Mouse (Mus musculus): ENCODE measurements around the gene Senp1. TPM values are rescaled to one million over a fixed set of nuclear protein-coding genes. Genes with fewer than 3 reads are reported as not detected.

The Senp1 gene
- polyA plus RNA-seq, 1 experiment from 2014 or later: 27.2 TPM

DNA sequence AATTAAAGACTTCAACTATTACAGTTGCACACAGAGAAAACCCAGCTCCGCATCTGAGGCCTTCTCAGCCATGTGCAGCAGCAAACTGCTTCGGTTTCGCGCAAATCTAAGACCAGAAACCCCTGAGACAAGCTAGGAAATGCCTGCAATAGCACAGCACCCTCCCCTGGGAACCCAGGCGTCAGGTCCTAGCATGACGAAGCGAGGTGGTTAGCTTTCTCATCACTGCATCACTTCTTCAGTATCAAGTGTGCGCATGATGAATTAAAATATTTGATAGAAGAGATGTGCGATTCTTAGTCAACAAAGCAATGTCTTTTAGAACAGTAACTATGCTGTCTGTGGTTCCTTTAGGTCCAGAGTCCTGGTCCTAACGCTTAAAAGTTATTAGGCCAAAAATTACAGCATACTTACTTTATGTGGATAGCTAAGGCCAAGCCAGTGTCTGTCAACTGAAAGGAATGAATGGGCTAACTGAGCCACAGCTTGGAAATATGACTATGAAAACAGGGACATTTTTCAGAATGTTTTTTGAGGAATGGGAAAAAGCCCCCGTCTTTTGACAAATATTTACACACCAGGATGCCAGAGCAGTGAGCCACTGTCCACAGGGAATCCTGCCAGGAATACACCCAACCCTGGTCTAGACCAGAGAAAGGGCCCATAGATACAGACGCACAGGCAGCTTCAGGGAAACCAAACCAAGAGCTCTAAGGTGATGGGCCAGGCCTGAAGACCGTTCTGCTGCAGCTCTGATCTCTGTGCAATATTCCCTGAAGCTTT, 44.4 kb downstream of the Senp1 start:
- no peaks in the 10 kb centered on the region for H3K9me3 ChIP-seq (ENCODE audit: control insufficient read depth, low read length)
- WGBS: 94% methylated on average over 13 of the region's 13 CpGs
- H3K4me3 ChIP-seq (replicated peaks; ENCODE audit: low read depth, low read length): no peak overlapping the region
- ATAC-seq (ENCODE audit: low FRiP score, low TSS enrichment) (no peak), DNase-seq (no peak)
- H3K36me3 ChIP-seq (ENCODE audit: control insufficient read depth, insufficient read depth, low read length): peaks cover 61% of the 10 kb centered on the region
- no peaks in the 10 kb centered on the region for H3K27me3 ChIP-seq (ENCODE audit: control insufficient read depth, insufficient read depth, low read length)
- H3K27ac ChIP-seq (replicated peaks; ENCODE audit: low read depth, low read length): no peak overlapping the region
- H3K9ac ChIP-seq (replicated peaks; ENCODE audit: low read length): no peak overlapping the region
- no peaks in the 10 kb centered on the region for H3K4me1 ChIP-seq (ENCODE audit: control insufficient read depth, insufficient read depth, low read length)
- no peak overlapping the region for H3K4me2 ChIP-seq (ENCODE audit: low read length)

DNA sequence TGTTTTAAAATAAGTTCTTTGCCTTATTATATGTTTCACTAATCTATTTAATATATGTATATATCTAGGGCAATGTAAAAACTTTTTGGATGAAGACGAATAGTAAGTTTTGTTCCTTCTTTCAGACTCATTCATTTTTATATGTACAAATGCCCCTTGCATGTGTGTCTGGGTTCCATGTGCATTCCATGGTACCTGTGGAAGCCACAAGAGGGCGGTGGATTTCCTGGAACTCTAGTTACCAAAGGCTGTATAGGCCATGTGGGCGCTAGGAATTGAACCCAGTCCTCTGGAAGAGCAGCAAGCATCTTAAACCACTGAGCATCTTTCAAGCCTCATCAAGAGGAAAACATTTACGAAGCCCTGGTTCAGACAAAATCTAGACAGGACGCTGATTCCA, 49.2 kb downstream of the Senp1 start:
- no peak overlapping the region for H3K27ac ChIP-seq (replicated peaks; ENCODE audit: low read depth, low read length)
- H3K36me3 ChIP-seq (ENCODE audit: control insufficient read depth, insufficient read depth, low read length): peaks cover 83% of the 10 kb centered on the region
- no peaks in the 10 kb centered on the region for H3K9me3 ChIP-seq (ENCODE audit: control insufficient read depth, low read length)
- DNase-seq (no peak), ATAC-seq (ENCODE audit: low FRiP score, low TSS enrichment) (no peak)
- no peak overlapping the region for H3K9ac ChIP-seq (replicated peaks; ENCODE audit: low read length)
- no peaks in the 10 kb centered on the region for H3K27me3 ChIP-seq (ENCODE audit: control insufficient read depth, insufficient read depth, low read length)
- H3K4me3 ChIP-seq (replicated peaks; ENCODE audit: low read depth, low read length): no peak overlapping the region
- no peaks in the 10 kb centered on the region for H3K4me1 ChIP-seq (ENCODE audit: control insufficient read depth, insufficient read depth, low read length)
- WGBS: 94% methylated on average over 5 of the region's 5 CpGs
- H3K4me2 ChIP-seq (ENCODE audit: low read length): no peak overlapping the region

DNA sequence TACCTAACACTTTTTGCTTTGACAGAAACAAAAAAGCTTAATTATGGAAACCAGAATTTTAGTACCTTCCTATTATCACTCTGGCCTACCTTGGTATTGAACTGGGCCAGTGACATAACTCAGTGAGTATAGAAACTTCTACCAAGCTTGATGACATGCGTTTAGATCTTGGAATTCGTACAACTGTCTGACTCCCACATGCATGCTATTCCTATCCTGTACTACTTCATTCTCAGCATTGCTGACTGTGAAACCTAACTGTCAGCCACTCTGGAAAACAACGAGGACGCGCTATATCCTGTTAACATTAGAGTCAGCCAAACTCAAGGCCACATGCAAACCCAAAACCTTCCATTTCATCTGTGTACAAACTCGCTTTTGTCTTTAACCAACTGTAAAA, 49.6 kb downstream of the Senp1 start:
- Histone ChIP-seq H3K27me3 (ENCODE audit: control insufficient read depth, insufficient read depth, low read length) (no peaks in the 10 kb centered on the region), H3K4me3 (replicated peaks; ENCODE audit: low read depth, low read length) (no peak overlapping the region), H3K9me3 (ENCODE audit: control insufficient read depth, low read length) (no peaks in the 10 kb centered on the region), H3K27ac (replicated peaks; ENCODE audit: low read depth, low read length) (no peak overlapping the region), H3K9ac (replicated peaks; ENCODE audit: low read length) (no peak overlapping the region), H3K4me1 (ENCODE audit: control insufficient read depth, insufficient read depth, low read length) (no peaks in the 10 kb centered on the region), H3K4me2 (ENCODE audit: low read length) (no peak overlapping the region), H3K36me3 (ENCODE audit: control insufficient read depth, insufficient read depth, low read length) (peaks cover 84% of the 10 kb centered on the region)
- DNase-seq: no peak
- no peak for ATAC-seq (ENCODE audit: low FRiP score, low TSS enrichment)
- 96% methylated on average over 6 of the region's 6 CpGs for whole genome bisulfite sequencing

DNA sequence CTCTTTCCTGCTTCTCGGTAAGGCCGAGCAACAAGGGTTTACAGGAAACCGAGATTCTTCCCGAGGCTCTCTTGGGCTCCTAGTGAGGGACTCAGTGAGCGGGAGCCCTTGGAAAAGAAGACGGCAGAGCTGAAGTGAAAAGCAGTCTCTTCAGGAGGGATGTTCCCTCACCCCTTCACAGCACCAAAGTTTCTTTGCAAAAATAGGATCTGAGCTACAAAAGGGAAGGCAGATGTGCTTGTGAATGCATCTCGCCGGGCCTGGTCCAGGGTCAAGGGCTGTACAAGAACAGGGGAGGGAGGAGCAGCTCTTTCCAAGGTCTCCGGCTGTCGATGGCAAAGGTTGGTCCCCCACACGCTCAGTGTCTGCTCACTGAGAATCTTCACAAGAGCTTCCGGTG, 51.0 kb downstream of the Senp1 start:
- H3K9me3 ChIP-seq (ENCODE audit: control insufficient read depth, low read length): no peaks in the 10 kb centered on the region
- ATAC-seq (ENCODE audit: low FRiP score, low TSS enrichment): no peak
- H3K4me1 ChIP-seq (ENCODE audit: control insufficient read depth, insufficient read depth, low read length): no peaks in the 10 kb centered on the region
- H3K9ac ChIP-seq (replicated peaks; ENCODE audit: low read length): no peak overlapping the region
- H3K36me3 ChIP-seq (ENCODE audit: control insufficient read depth, insufficient read depth, low read length): peaks cover 87% of the 10 kb centered on the region
- no peak overlapping the region for H3K27ac ChIP-seq (replicated peaks; ENCODE audit: low read depth, low read length)
- no peak overlapping the region for H3K4me3 ChIP-seq (replicated peaks; ENCODE audit: low read depth, low read length)
- 92% methylated on average over 12 of the region's 12 CpGs for WGBS
- H3K4me2 ChIP-seq (ENCODE audit: low read length): no peak overlapping the region
- no peaks in the 10 kb centered on the region for H3K27me3 ChIP-seq (ENCODE audit: control insufficient read depth, insufficient read depth, low read length)
- no peak for DNase-seq

DNA sequence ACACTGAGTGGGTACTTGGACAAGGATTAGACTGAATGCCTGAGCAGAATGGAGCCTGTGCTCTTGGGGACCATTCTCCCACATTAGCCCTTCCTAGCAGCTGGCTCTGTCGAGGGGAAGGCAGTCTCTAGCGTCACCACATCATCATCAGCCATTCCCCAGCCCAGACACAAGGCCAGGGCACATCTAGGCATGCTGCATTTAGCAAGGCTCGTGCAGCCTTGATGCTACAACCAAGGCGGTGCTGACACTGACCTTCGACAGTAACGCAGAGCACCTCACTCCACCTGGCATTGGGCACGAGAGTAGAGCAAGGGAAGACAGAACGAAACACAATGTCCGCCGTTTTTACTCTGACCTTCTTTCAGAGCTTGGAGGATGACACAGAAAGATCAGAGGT, 53.9 kb downstream of the Senp1 start:
- ATAC-seq (ENCODE audit: low FRiP score, low TSS enrichment) (no peak), DNase-seq (no peak)
- Histone ChIP-seq H3K4me2 (ENCODE audit: low read length) (no peak overlapping the region), H3K9me3 (ENCODE audit: control insufficient read depth, low read length) (no peaks in the 10 kb centered on the region), H3K36me3 (ENCODE audit: control insufficient read depth, insufficient read depth, low read length) (peaks cover 70% of the 10 kb centered on the region), H3K9ac (replicated peaks; ENCODE audit: low read length) (no peak overlapping the region), H3K27ac (replicated peaks; ENCODE audit: low read depth, low read length) (no peak overlapping the region), H3K4me3 (replicated peaks; ENCODE audit: low read depth, low read length) (no peak overlapping the region), H3K27me3 (ENCODE audit: control insufficient read depth, insufficient read depth, low read length) (no peaks in the 10 kb centered on the region), H3K4me1 (ENCODE audit: control insufficient read depth, insufficient read depth, low read length) (no peaks in the 10 kb centered on the region)
- WGBS: 93% methylated on average over 10 of the region's 10 CpGs

DNA sequence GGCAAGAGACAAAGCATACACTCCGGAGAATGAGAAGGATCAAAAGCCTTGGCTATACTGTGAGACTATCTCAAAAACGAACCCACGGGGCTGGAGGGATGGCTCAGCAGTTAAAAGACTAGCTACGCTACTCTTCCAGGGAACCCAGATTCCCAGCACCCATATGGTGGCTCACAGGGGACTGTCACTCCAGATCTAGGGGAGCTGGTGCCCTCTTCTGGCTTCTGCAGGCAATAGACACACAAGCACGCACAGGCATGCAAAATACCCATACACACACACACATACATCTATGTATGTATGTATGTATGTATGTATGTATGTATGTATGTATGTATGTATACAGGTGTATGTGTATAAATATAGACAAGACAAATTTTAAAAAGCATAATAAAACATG, 57.0 kb downstream of the Senp1 start:
- Histone ChIP-seq H3K9me3 (ENCODE audit: control insufficient read depth, low read length) (no peaks in the 10 kb centered on the region), H3K4me3 (replicated peaks; ENCODE audit: low read depth, low read length) (no peak overlapping the region), H3K9ac (replicated peaks; ENCODE audit: low read length) (no peak overlapping the region), H3K4me2 (ENCODE audit: low read length) (no peak overlapping the region), H3K27ac (replicated peaks; ENCODE audit: low read depth, low read length) (no peak overlapping the region), H3K4me1 (ENCODE audit: control insufficient read depth, insufficient read depth, low read length) (no peaks in the 10 kb centered on the region), H3K27me3 (ENCODE audit: control insufficient read depth, insufficient read depth, low read length) (no peaks in the 10 kb centered on the region), H3K36me3 (ENCODE audit: control insufficient read depth, insufficient read depth, low read length) (peaks cover 41% of the 10 kb centered on the region)
- no peak for ATAC-seq (ENCODE audit: low FRiP score, low TSS enrichment)
- WGBS: 94% methylated on average over 5 of the region's 5 CpGs
- no peak for DNase-seq

DNA sequence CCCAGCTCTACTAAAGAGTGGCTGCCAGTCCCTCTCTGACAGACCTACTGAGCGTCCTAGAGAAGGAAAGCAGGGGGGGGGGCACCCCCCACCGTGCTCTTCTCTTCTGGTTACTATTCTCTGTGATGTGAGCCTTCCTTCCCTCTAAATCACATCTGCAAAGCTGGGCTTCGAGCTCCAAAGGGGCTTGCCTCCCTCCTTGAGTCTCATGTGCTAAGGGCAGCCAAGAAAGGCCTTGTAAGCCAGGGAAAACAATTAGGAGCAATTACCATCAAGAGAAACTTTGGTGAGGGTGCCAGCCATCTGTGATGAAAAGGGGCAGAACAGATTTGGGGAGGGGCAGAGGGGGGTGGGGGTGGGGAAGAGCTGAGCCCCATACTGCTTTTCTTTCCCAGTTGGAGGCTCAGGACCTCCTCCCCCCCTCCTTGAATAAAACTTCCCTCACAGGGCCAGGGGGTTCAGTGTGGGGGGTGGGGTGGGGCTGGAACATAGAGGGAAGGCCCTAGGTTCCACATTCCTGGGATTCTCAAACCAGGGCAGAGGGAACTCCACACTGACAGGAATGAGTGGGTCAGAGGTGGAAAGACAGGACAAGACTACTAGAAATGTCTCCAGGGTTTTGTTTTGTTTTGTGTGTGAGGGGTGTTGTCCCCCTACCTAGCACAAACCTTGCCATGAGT, 58.3 kb downstream of the Senp1 start:
- peaks cover 29% of the 10 kb centered on the region for H3K36me3 ChIP-seq (ENCODE audit: control insufficient read depth, insufficient read depth, low read length)
- no peaks in the 10 kb centered on the region for H3K27me3 ChIP-seq (ENCODE audit: control insufficient read depth, insufficient read depth, low read length)
- WGBS: 16% methylated on average over 3 of the region's 3 CpGs
- H3K4me2 ChIP-seq (ENCODE audit: low read length): no peak overlapping the region
- H3K27ac ChIP-seq (replicated peaks; ENCODE audit: low read depth, low read length): no peak overlapping the region
- H3K9me3 ChIP-seq (ENCODE audit: control insufficient read depth, low read length): no peaks in the 10 kb centered on the region
- H3K9ac ChIP-seq (replicated peaks; ENCODE audit: low read length): no peak overlapping the region
- DNase-seq (no peak), ATAC-seq (ENCODE audit: low FRiP score, low TSS enrichment) (no peak)
- H3K4me1 ChIP-seq (ENCODE audit: control insufficient read depth, insufficient read depth, low read length): no peaks in the 10 kb centered on the region
- H3K4me3 ChIP-seq (replicated peaks; ENCODE audit: low read depth, low read length): no peak overlapping the region

DNA sequence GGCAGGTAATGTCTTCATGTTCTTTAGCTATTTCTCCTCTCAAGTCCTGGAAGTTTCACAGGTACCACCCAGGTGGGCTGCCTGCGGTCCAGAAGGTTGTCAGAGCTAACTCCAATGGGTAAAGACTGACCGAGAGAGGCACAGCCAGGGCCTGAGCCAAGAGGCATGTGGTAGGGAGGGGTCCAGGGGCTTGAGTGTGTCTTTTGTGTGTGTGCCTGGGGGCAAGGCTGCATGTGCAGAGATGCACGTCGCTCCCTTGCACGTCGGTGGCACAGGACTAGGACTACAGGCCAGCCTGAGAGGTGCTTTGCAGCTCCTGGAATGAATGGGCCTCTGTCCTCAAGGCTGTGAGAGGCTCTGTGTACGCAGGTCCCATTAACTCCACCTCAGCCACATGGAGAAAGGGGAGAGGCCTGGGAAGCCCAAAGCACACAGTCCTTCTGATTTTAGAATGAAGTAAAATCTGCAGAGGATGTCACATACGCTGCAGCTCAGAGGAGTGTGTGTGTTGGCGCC, 60.3 kb downstream of the Senp1 start:
- WGBS: 71% methylated on average over 9 of the region's 9 CpGs
- no peak for DNase-seq

DNA sequence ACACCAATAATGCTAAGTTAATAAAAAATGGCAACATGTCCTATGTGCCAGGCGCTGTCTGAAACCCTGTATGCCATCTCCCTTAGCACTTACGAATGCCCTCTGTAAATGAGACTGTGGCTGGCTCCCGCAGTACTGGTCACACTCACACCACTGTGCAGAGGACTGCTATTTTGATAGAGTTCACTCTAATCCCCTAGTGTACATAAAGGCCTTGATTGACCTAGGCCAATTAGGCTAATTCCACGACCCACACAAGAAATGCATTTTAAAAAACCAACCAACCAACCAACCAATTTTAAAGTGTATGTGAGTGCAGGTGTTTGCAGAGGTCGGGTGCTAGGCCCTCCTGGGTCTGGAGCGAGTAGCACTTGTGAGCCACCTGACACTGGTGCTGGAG, 63.7 kb downstream of the Senp1 start:
- H3K27ac ChIP-seq (replicated peaks; ENCODE audit: low read depth, low read length): no peak overlapping the region
- H3K4me2 ChIP-seq (ENCODE audit: low read length): no peak overlapping the region
- no peak for DNase-seq
- 0 out of 2 replicates have a peak, but pooled peaks cover 10% of the 10 kb centered on the region for H3K4me1 ChIP-seq (ENCODE audit: control insufficient read depth, insufficient read depth, low read length)
- H3K36me3 ChIP-seq (ENCODE audit: control insufficient read depth, insufficient read depth, low read length): no peaks in the 10 kb centered on the region
- no peaks in the 10 kb centered on the region for H3K9me3 ChIP-seq (ENCODE audit: control insufficient read depth, low read length)
- H3K4me3 ChIP-seq (replicated peaks; ENCODE audit: low read depth, low read length): no peak overlapping the region
- no peaks in the 10 kb centered on the region for H3K27me3 ChIP-seq (ENCODE audit: control insufficient read depth, insufficient read depth, low read length)
- no peak for ATAC-seq (ENCODE audit: low FRiP score, low TSS enrichment)
- WGBS: 79% methylated on average over 6 of the region's 6 CpGs
- no peak overlapping the region for H3K9ac ChIP-seq (replicated peaks; ENCODE audit: low read length)

More for the DNA sequence above, 60.3 kb downstream of the Senp1 start:
- Histone ChIP-seq H3K4me2 (ENCODE audit: low read length) (no peak overlapping the region), H3K9me3 (ENCODE audit: control insufficient read depth, low read length) (no peaks in the 10 kb centered on the region), H3K4me1 (ENCODE audit: control insufficient read depth, insufficient read depth, low read length) (no peaks in the 10 kb centered on the region), H3K36me3 (ENCODE audit: control insufficient read depth, insufficient read depth, low read length) (peaks cover 14% of the 10 kb centered on the region), H3K4me3 (replicated peaks; ENCODE audit: low read depth, low read length) (no peak overlapping the region), H3K27me3 (ENCODE audit: control insufficient read depth, insufficient read depth, low read length) (no peaks in the 10 kb centered on the region), H3K9ac (replicated peaks; ENCODE audit: low read length) (no peak overlapping the region), H3K27ac (replicated peaks; ENCODE audit: low read depth, low read length) (no peak overlapping the region)
- ATAC-seq (ENCODE audit: low FRiP score, low TSS enrichment): no peak
